In the genomic region with DNA sequence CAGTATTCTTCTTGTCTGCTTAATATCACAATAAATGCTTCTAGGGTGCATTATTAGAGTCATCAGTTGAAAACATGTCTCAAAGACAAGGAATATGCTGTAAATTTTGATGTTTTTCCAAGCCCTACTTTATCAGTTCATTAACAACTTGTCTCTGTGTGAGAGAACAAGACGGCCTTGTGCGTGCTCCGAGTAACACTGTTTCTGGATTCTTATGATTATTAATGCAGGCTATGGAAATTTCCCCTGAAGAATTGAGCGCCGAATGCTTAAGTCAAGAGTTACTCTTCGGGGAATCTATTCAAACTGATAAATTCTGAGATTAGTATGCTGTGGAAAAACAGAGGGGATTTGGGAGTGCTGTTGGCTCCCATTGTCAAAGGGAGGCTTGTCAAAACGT, we compare ENCODE assay signal across 24 mouse cellular contexts.
"Had no signal": no experiment of that assay in that cellular context is flagged by ENCODE, and none has a peak within 500 bp of the region (broad histone marks: within the 10 kb centered on the region; RNA-seq: fewer than 3 reads in every experiment).

No protein-coding gene starts in this region.

- ATAC-seq: hindbrain, postnatal 0 days; intestine, embryonic 16.5 days; liver, embryonic 12.5 days had no signal

- H3K27ac ChIP-seq: heart, embryonic 10.5 days; hindbrain, embryonic 13.5 days; hindbrain, embryonic 15.5 days; hindbrain, postnatal 0 days; kidney, embryonic 15.5 days; kidney, postnatal 0 days; limb, embryonic 13.5 days; limb, embryonic 15.5 days; liver, embryonic 12.5 days had no signal

- H3K9me3 ChIP-seq: heart, embryonic 10.5 days; heart, embryonic 12.5 days; hindbrain, embryonic 13.5 days; hindbrain, embryonic 15.5 days; kidney, embryonic 15.5 days; limb, embryonic 13.5 days; limb, embryonic 15.5 days; liver, embryonic 12.5 days had no signal

- H3K4me3 ChIP-seq: heart, embryonic 10.5 days; heart, embryonic 12.5 days; hindbrain, embryonic 13.5 days; hindbrain, embryonic 15.5 days; kidney, embryonic 15.5 days; limb, embryonic 13.5 days; limb, embryonic 15.5 days; liver, embryonic 12.5 days had no signal

- H3K9ac ChIP-seq: heart, embryonic 12.5 days; hindbrain, embryonic 13.5 days; hindbrain, embryonic 15.5 days; kidney, embryonic 15.5 days; limb, embryonic 13.5 days; limb, embryonic 15.5 days; liver, embryonic 12.5 days had no signal

- H3K36me3 ChIP-seq: heart, embryonic 10.5 days; heart, embryonic 12.5 days; hindbrain, embryonic 13.5 days; hindbrain, embryonic 15.5 days; kidney, embryonic 15.5 days; limb, embryonic 13.5 days; limb, embryonic 15.5 days; liver, embryonic 12.5 days had no signal

- DNase-seq: gastrocnemius, postnatal 14 days; gastrocnemius, postnatal 36 days; heart, adult 18-20 months; heart, postnatal 10 days; heart, postnatal 36 days; kidney, adult 11 months; kidney, adult 2 months; kidney, adult 9 months; kidney, postnatal 14 days; kidney, postnatal 36 days; layer of hippocampus, adult 9-11 months; layer of hippocampus, postnatal 36 days; left cerebral cortex, postnatal 4 days had no signal

- H3K27me3 ChIP-seq: heart, embryonic 12.5 days; hindbrain, embryonic 13.5 days; hindbrain, embryonic 15.5 days; kidney, embryonic 15.5 days; limb, embryonic 13.5 days; limb, embryonic 15.5 days; liver, embryonic 12.5 days had no signal

- H3K4me1 ChIP-seq: heart, embryonic 10.5 days; heart, embryonic 12.5 days; hindbrain, embryonic 15.5 days; kidney, embryonic 15.5 days; limb, embryonic 13.5 days; limb, embryonic 15.5 days; liver, embryonic 12.5 days had no signal

- H3K4me2 ChIP-seq: heart, embryonic 12.5 days; hindbrain, embryonic 13.5 days; hindbrain, embryonic 15.5 days; kidney, embryonic 15.5 days; limb, embryonic 13.5 days; limb, embryonic 15.5 days; liver, embryonic 12.5 days had no signal
